Mouse (Mus musculus) liver, postnatal 0 days (tissue): ENCODE measurements around the gene Mta1. TPM values are rescaled to one million over a fixed set of nuclear protein-coding genes. Genes with fewer than 3 reads are reported as not detected.

Experiments used
- ATAC-seq: fragments of 200-750 bp; cut with Nextera tagmentation; 2 replicates; pipeline ENCODE4 v1.8.0; 2017; ENCODE audit warnings: mild to moderate bottlenecking, moderate library complexity
- DNase-seq: peaks from one replicate; pipeline ENCODE4 v3.0.0-alpha.2; 2016
- H3K27ac ChIP-seq: fragments of 300-500 bp; sonication (generic); 2 replicates; pipeline ENCODE4 v1.5.1; 2014; ENCODE audit warnings: antibody characterized with exemption, moderate library complexity, mild to moderate bottlenecking, low read depth
- H3K27me3 ChIP-seq: fragments of 300-500 bp; sonication (generic); 2 replicates; pipeline ENCODE4 v1.6.1; 2014; ENCODE audit warnings: low read length, control low read depth, mixed read lengths; ENCODE audit not compliant: insufficient read depth
- H3K36me3 ChIP-seq: fragments of 300-500 bp; sonication (generic); replicated peaks from 2 replicates; pipeline ENCODE4 v1.6.1; 2014; ENCODE audit warnings: mild to moderate bottlenecking, control low read depth, low read length, moderate library complexity, mixed read lengths; ENCODE audit not compliant: insufficient read depth
- H3K4me1 ChIP-seq: fragments of 300-500 bp; sonication (generic); 2 replicates; pipeline ENCODE4 v1.6.1; 2014; ENCODE audit warnings: antibody characterized with exemption, mild to moderate bottlenecking, control low read depth; ENCODE audit not compliant: insufficient read depth
- H3K4me2 ChIP-seq: fragments of 300-500 bp; sonication (generic); 2 replicates; pipeline ENCODE4 v1.6.1; 2014; ENCODE audit warnings: low read depth, mild to moderate bottlenecking, low read length, moderate library complexity, mixed read lengths
- H3K4me3 ChIP-seq: fragments of 300-500 bp; sonication (generic); 2 replicates; pipeline ENCODE4 v1.5.1; 2014; ENCODE audit warnings: low read depth, low read length
- H3K9ac ChIP-seq: fragments of 300-500 bp; sonication (generic); replicated peaks from 2 replicates; pipeline ENCODE4 v1.6.1; 2014; ENCODE audit warnings: mild to moderate bottlenecking, moderate library complexity
- H3K9me3 ChIP-seq: fragments of 300-500 bp; sonication (generic); 2 replicates; pipeline ENCODE4 v1.6.1; 2016; ENCODE audit warnings: mild to moderate bottlenecking, control low read depth, low read length, mixed read lengths
- CTCF ChIP-seq: sonication (generic); IDR thresholded peaks from 2 replicates; pipeline ENCODE4 v1.5.1; 2016; ENCODE audit warnings: antibody characterized with exemption, low read depth
- EP300 ChIP-seq: IDR thresholded peaks from 2 replicates; pipeline ENCODE4 v1.6.1; 2016; ENCODE audit warnings: antibody characterized with exemption, low read depth, mild to moderate bottlenecking
- WGBS: fragments of 180-500 bp; shearing (Covaris S2); extraction: QIAGEN DNeasy Blood & Tissue Kit; methylation state at CpG from one replicate; pipeline ENCODE4 v1.1.7; 2014; ENCODE audit not compliant: insufficient replicate concordance; 5-methylcytosine and 5-hydroxymethylcytosine counted together
- polyA plus RNA-seq: library from polyadenylated mRNA; unstranded; fragments of >200 nt; fragmentation: Nextera tagmentation; extraction: Ambion mirVana; gene quantifications from 2 replicates; pipeline ENCODE4 v1.2.1, GENCODE M21; 2015

Mta1 gene
- polyA plus RNA-seq, 1 experiment from 2014 or later: 3.9 TPM

DNA sequence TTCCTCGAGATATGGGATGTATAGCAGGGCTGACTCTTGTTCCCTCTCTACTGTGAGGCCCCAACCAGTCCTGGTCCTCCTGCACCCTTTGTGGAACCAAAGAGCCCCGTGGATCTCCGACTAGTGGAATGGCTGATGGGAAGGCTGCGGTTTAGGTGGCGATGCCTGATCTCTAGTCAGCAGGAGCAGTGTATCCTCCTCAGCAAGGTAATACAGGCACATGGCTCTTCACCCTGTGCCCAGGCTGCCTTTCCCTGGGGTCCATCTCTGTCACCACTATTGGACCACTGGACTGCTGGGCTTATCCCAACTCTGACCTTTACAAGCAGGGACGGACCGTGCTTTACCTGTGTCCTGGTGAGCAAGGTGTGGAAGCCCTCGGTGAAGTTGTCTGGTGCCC, 59.4 kb downstream of the Mta1 start:
- no peak overlapping the region for H3K4me3 ChIP-seq
- H3K9me3 ChIP-seq: no peaks in the 10 kb centered on the region
- ATAC-seq (no peak), DNase-seq (no peak)
- H3K4me1 ChIP-seq: peaks cover 21% of the 10 kb centered on the region
- TF ChIP-seq CTCF (no peak), EP300 (no peak)
- H3K9ac ChIP-seq: no peak overlapping the region
- no peak overlapping the region for H3K27ac ChIP-seq
- no peaks in the 10 kb centered on the region for H3K36me3 ChIP-seq
- WGBS: 90% methylated on average over 8 of the region's 8 CpGs
- no peaks in the 10 kb centered on the region for H3K27me3 ChIP-seq
- H3K4me2 ChIP-seq: peak overlapping the region; percentile 96; the same call in 1 of the 2 replicates

DNA sequence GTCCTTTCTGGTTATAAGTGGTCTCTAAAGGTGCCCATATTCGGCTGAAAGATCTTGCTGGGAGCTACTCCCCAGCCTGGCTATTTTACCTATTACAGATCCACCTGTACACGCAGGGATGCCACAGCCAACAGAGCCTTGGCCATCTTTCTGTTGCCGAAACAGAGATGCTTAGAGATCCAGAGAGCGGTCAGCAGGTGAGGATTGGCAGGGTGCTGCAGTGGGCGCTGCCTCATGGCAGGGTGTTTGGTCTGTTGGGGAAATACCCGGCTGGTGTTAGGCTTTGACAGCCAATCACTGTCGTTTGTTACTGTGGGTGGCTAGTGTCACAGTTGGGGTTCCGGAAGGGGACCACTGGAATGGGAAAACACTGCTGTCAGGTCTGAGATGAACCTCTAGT, 59.9 kb downstream of the Mta1 start:
- ATAC-seq: no peak
- Histone ChIP-seq H3K4me1 (peaks cover 20% of the 10 kb centered on the region), H3K9me3 (no peaks in the 10 kb centered on the region), H3K4me2 (no peak overlapping the region), H3K4me3 (no peak overlapping the region), H3K9ac (no peak overlapping the region), H3K27me3 (no peaks in the 10 kb centered on the region), H3K36me3 (no peaks in the 10 kb centered on the region), H3K27ac (no peak overlapping the region)
- no peak for TF ChIP-seq EP300
- TF ChIP-seq CTCF: no peak
- DNase-seq: no peak
- 89% methylated on average over 8 of the region's 8 CpGs for WGBS

DNA sequence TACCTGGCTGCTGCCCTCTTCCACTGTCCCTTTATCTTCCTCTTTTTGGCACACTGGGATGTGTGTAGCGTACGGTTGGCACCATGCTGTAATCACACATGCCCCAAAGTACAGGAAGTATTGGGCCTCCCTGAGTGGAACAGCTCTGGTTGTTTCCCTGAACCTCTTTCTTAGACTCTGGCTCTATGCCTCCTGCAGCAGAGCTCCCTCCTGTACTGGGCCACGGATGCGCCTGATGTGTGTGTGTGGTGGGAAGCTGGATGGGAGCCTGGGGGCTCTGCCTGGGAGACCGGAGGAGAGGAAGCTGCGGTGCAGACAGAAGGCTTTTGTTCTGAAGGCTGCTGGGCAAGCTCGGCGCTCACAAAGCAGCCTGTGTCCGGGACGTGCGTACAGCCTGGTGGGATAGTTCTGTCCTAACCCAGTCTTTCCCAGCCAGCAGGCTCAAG, 65.5 kb downstream of the Mta1 start:
- no peak for ATAC-seq
- H3K36me3 ChIP-seq: 0 out of 2 replicates have a peak, but pooled peaks cover 6% of the 10 kb centered on the region
- H3K27me3 ChIP-seq: no peaks in the 10 kb centered on the region

DNA sequence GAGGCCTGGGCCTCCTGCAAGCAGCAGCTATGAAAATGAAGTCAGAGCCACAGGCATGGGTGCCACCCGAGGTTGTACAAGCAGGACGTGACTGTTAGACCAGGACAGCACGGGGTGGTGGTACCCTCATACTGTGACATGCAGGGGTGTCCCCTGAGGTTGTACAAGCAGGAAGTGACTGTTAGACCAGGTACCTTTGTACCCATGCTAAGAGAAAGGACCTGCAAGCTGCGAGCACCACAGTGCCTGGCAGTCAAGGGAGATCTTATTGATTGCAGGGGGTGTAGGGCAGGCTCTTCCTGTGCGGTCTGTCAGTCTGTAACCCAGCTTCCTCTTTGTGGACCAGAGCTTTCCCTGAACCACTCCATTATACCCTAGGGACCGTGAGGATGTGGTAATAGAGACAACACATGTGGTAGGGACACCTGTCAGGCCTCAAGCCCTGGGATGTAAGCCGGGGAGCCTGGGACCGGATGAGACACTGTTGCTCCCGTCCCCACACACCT, 70.0 kb downstream of the Mta1 start:
- no peak overlapping the region for H3K4me3 ChIP-seq
- peak overlapping the region; percentile 51 for H3K27ac ChIP-seq
- H3K4me2 ChIP-seq: peak overlapping the region; percentile 42
- H3K36me3 ChIP-seq: 0 out of 2 replicates have a peak, but pooled peaks cover 6% of the 10 kb centered on the region
- TF ChIP-seq EP300 (no peak), CTCF (no peak)
- H3K9ac ChIP-seq: no peak overlapping the region
- H3K9me3 ChIP-seq: no peaks in the 10 kb centered on the region
- no peaks in the 10 kb centered on the region for H3K27me3 ChIP-seq
- DNase-seq (peak; percentile 43), ATAC-seq (peak; percentile 82)
- peaks cover 7% of the 10 kb centered on the region; the same call in 1 of the 2 replicates for H3K4me1 ChIP-seq
- WGBS: 29% methylated on average over 9 of the region's 9 CpGs

More for the DNA sequence above, 65.5 kb downstream of the Mta1 start:
- no peak for DNase-seq
- 77% methylated on average over 11 of the region's 11 CpGs for WGBS
- Histone ChIP-seq H3K27ac (no peak overlapping the region), H3K9me3 (no peaks in the 10 kb centered on the region), H3K9ac (no peak overlapping the region), H3K4me2 (no peak overlapping the region), H3K4me1 (peaks cover 5% of the 10 kb centered on the region; the same call in 1 of the 2 replicates), H3K4me3 (no peak overlapping the region)
- TF ChIP-seq CTCF (no peak), EP300 (no peak)

DNA sequence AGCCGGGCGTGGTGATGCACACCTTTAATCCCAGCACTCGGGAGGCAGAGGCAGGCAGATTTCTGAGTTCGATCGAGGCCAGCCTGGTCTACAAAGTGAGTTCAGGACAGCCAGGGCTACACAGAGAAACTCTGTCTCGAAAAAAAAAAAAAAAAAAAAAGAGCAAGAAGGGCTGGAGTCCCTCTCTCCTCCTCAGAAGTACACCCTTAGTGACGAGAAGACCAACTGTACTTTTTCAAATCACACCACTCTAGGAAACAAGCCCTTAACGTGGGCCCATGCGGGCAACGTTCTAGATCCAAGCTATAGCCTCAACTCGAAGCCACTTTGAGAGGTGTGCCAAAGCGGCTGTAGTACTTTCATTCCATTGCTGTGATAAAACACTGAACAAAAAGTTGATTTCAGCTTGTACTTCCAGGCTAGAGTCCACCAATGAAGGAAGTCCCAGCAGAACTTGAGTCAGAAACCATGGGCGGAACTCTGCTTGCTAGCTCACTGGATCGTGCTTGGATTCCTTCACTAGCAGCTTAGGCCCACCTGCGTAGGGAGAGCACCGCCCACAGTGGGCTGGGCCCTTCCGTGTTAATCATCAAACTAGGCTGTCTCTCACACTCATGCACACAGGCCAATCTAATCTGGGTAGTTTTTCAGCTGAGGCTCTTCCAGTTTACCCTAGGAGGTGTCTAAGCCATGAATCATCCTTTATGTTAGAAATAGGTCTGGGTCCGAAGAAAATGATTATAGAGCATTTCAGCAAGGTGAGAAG, 79.1 kb downstream of the Mta1 start:
- TF ChIP-seq EP300 (no peak), CTCF (no peak)
- DNase-seq (no peak), ATAC-seq (no peak)
- H3K27me3 ChIP-seq: no peaks in the 10 kb centered on the region
- H3K4me3 ChIP-seq: no peak overlapping the region
- H3K27ac ChIP-seq: no peak overlapping the region
- no peaks in the 10 kb centered on the region for H3K36me3 ChIP-seq
- no peaks in the 10 kb centered on the region for H3K9me3 ChIP-seq
- H3K9ac ChIP-seq: no peak overlapping the region
- H3K4me2 ChIP-seq: no peak overlapping the region
- H3K4me1 ChIP-seq: no peaks in the 10 kb centered on the region
- WGBS: 78% methylated on average over 18 of the region's 18 CpGs

DNA sequence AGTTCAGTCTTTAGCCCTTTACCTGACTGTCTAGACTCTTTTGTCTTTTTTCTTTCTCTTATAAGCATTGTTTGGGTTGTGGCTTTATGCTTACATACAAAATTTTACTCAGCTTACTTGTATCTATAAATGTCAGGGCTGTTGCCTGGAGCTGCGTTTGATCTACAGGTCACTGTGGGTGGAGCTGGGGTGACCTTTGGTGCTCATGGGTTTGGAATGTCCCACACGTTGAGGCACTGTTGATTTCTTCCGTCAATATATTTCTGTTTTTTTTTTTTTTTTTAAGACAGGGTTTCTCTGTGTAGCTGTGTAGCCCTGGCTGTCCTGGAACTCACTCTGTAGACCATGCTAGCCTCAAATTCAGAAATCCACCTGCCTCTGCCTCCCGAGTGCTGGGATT, 82.9 kb downstream of the Mta1 start:
- ATAC-seq (no peak), DNase-seq (no peak)
- H3K9me3 ChIP-seq: no peaks in the 10 kb centered on the region
- no peak overlapping the region for H3K27ac ChIP-seq
- TF ChIP-seq EP300: no peak
- no peak for TF ChIP-seq CTCF
- no peak overlapping the region for H3K4me2 ChIP-seq
- H3K4me3 ChIP-seq: no peak overlapping the region
- H3K4me1 ChIP-seq: 0 out of 2 replicates have a peak, but pooled peaks cover 2% of the 10 kb centered on the region
- 53% methylated on average over 4 of the region's 4 CpGs for WGBS
- no peak overlapping the region for H3K9ac ChIP-seq
- peaks cover 10% of the 10 kb centered on the region for H3K27me3 ChIP-seq
- H3K36me3 ChIP-seq: no peaks in the 10 kb centered on the region
